Mouse (Mus musculus) forebrain, postnatal 0 days (tissue): ENCODE data around the gene Zfp617. TPM values are rescaled to one million over a fixed set of nuclear protein-coding genes. Genes with fewer than 3 reads are reported as not detected.
"Not testable (repeated sequence)": the region's sequence is repeated elsewhere in the genome, so short reads cannot be mapped to it uniquely, and the experiment has no call there.

Source experiments
- ATAC-seq: fragments of 200-750 bp; cut with Nextera tagmentation; 2 replicates; pipeline ENCODE4 v1.8.0; 2017; ENCODE audit warnings: mild to moderate bottlenecking, moderate library complexity
- DNase-seq: peaks from one replicate; pipeline ENCODE4 v3.0.0-alpha.2; 2015
- H3K27ac ChIP-seq: fragments of 300-500 bp; sonication (generic); 2 replicates; pipeline ENCODE4 v1.5.1; 2014; ENCODE audit warnings: low read depth, mild to moderate bottlenecking, antibody characterized with exemption, low read length, moderate library complexity, mixed read lengths
- H3K27me3 ChIP-seq: fragments of 300-500 bp; sonication (generic); 2 replicates; pipeline ENCODE4 v1.6.1; 2014; ENCODE audit warnings: mild to moderate bottlenecking, low read length, mixed read lengths; ENCODE audit not compliant: insufficient read depth
- H3K36me3 ChIP-seq: fragments of 300-500 bp; sonication (generic); 2 replicates; pipeline ENCODE4 v1.6.1; 2014; ENCODE audit warnings: mild to moderate bottlenecking, moderate library complexity; ENCODE audit not compliant: insufficient read depth
- H3K4me1 ChIP-seq: fragments of 300-500 bp; sonication (generic); 2 replicates; pipeline ENCODE4 v1.6.1; 2014; ENCODE audit warnings: antibody characterized with exemption; ENCODE audit not compliant: insufficient read depth
- H3K4me2 ChIP-seq: fragments of 300-500 bp; sonication (generic); 2 replicates; pipeline ENCODE4 v1.6.1; 2014; ENCODE audit warnings: low read depth, mild to moderate bottlenecking, moderate library complexity
- H3K4me3 ChIP-seq: fragments of 300-500 bp; sonication (generic); 2 replicates; pipeline ENCODE4 v1.5.1; 2014; ENCODE audit warnings: low read depth, low read length, mixed read lengths
- H3K9ac ChIP-seq: fragments of 300-500 bp; sonication (generic); 2 replicates; pipeline ENCODE4 v1.6.1; 2014; ENCODE audit warnings: mild to moderate bottlenecking
- H3K9me3 ChIP-seq: fragments of 300-500 bp; sonication (generic); 2 replicates; pipeline ENCODE4 v1.6.1; 2016; ENCODE audit warnings: low read length
- CTCF ChIP-seq: sonication (generic); IDR thresholded peaks from 2 replicates; pipeline ENCODE4 v1.5.1; 2016; ENCODE audit warnings: antibody characterized with exemption, control low read depth, low read depth
- WGBS: fragments of 180-500 bp; shearing (Covaris S2); extraction: QIAGEN DNeasy Blood & Tissue Kit; methylation state at CpG from one replicate; pipeline ENCODE4 v1.1.7; 2014; 5-methylcytosine and 5-hydroxymethylcytosine counted together
- polyA plus RNA-seq: library from polyadenylated mRNA; unstranded; fragments of >200 nt; fragmentation: Nextera tagmentation; extraction: Ambion mirVana; gene quantifications from 2 replicates; pipeline ENCODE4 v1.2.1, GENCODE M21; 2015
- total RNA-seq: library from RNA; depleted of rRNA; stranded (reverse); fragments of >200 nt; gene quantifications from 2 replicates; pipeline ENCODE4 v1.2.3, GENCODE M21; 2014

The Zfp617 gene
- total and polyA plus RNA-seq, 2 experiments from 2014 or later, result 19.5 to 34.4 TPM

DNA sequence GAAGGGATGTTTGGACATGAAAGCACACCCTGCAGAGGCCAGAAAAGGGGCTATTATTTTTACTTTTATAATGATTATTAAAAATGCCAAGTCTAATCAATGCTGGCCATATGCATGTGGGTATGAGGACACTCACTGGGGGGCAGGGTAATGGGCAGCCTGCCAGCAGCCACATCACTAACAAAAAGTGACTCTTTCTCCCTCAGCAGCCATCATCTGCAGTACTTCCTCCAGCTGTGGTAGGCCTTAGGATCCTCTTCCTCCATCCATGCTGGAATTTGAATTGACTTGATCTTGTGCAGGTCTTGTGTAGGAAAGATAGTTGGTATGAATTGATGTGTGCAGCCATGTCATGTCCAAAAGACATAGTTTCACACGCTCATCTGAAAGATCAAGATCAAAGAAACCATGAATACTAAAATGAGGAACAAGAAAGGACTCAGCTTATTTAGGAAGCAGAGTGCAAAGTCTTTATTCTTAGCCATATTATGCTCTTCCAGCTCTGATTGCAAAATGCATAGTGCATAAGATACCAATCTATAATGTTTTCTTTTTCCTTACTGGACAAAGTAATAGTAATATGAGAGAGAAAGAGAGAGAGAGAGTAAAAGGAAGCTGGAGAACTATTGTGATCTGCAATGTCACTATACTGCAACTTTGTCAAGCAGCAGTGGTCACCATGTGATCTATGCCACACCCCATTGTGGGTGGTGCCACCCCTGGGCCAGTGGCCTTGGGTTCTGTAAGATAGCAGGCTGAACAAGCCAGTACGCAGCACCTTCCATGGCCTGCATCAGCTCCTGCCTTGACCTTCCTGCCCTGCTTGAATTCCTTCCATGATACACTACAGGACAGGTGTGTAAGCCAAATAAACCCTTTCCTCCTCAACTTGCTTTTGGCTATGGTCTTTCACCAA is 32.1 kb downstream of the Zfp617 start:
- Histone ChIP-seq H3K27me3 (no peaks in the 10 kb centered on the region; the same call in 1 of the 2 replicates), H3K27ac (no peak overlapping the region), H3K4me3 (no peak overlapping the region), H3K4me1 (no peaks in the 10 kb centered on the region), H3K9ac (no peak overlapping the region), H3K36me3 (no peaks in the 10 kb centered on the region), H3K9me3 (no peaks in the 10 kb centered on the region), H3K4me2 (no peak overlapping the region)
- WGBS, result 76% methylated on average over 2 of the region's 2 CpGs
- no peak for ATAC-seq
- no peak for TF ChIP-seq CTCF
- no peak for DNase-seq

- Histone ChIP-seq H3K4me3 (no peak overlapping the region), H3K27me3 (no peaks in the 10 kb centered on the region; the same call in 1 of the 2 replicates), H3K36me3 (no peaks in the 10 kb centered on the region), H3K9me3 (no peaks in the 10 kb centered on the region), H3K27ac (no peak overlapping the region), H3K4me2 (no peak overlapping the region), H3K4me1 (no peaks in the 10 kb centered on the region), H3K9ac (no peak overlapping the region)
- 76% methylated on average over 1 of the region's 1 CpGs for WGBS
- DNase-seq (no peak), ATAC-seq (no peak)
- TF ChIP-seq CTCF, result no peak
Observed at GRCm38 (mm10) chr8:71941776-71942175, 33.3 kb downstream of the Zfp617 start.

DNA sequence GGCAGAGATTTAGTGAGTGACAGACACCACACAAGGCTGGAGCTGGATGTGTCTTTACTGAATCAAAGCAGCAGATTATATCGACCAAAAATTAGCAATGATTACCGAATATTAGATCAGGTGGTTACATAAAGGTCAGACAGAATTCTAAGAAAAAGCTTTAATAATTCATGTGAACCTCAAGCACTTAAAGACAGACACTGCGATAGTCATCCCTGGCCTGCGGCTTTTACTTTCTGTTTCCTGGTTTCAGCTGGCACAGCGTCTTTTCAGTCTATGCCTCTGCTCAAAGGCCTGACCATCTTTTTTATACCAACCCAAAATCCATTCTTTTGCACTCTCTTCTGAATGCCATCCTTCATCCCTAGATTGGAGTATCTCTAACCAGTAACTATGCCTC is 40.2 kb downstream of the Zfp617 start:
- ATAC-seq, result no peak
- no peak overlapping the region for H3K4me2 ChIP-seq
- H3K9me3 ChIP-seq, result no peaks in the 10 kb centered on the region
- H3K27me3 ChIP-seq, result no peaks in the 10 kb centered on the region
- H3K4me1 ChIP-seq, result peaks cover 5% of the 10 kb centered on the region
- H3K27ac ChIP-seq, result no peak overlapping the region
- TF ChIP-seq CTCF, result no peak
- no peak overlapping the region for H3K9ac ChIP-seq
- no peaks in the 10 kb centered on the region for H3K36me3 ChIP-seq
- no peak overlapping the region for H3K4me3 ChIP-seq
- 92% methylated on average over 5 of the region's 5 CpGs for WGBS
- DNase-seq, result no peak

DNA sequence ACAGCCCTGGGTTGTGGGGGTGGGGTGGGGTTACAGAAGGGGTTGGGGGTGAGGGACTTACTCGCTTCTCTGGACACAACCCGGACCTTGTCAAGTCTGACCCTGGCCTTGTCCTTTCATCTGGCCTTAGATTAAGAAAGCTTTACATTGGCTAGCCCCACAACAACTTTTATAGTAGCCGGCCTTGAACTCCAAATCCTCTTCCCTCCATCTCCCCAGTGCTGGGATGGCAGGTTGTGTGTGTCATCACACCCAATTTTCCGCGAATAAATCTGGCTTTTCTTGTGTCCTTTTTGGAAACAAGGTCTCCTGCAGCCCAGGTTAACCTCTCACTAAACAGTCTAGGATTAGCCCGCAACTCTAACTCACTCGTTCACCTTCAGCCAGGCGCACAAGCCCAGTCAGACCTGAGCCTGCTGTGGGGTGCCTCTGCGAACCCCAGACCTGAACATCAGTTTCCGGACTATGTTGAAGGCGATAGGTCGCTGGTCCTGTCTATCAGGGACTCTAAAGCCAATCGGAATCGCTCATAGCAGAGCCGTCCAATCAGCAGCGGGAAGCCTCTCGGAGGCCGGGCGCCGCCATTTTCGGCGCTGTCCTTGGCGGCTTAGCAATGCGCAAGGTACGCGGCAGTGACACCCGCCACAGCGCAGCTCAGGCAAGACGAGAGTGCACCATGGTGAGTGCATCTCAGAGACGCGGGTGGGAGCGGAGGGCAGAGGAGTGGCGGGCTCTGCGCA is 42.2 kb downstream of the Zfp617 start, which contains the start of gene Zfp961:
Zfp961 (plus strand) TSS at position 557 of the 740 bp plus-strand sequence.
- 4% methylated on average over 34 of the region's 34 CpGs for WGBS
- Histone ChIP-seq H3K4me1 (peaks cover 5% of the 10 kb centered on the region), H3K4me2 (peak within 1 kb of the TSS; percentile 60), H3K27me3 (no peaks in the 10 kb centered on the region), H3K9ac (peak within 1 kb of the TSS; percentile 70), H3K9me3 (peaks cover 4% of the 10 kb centered on the region; the same call in 1 of the 2 replicates), H3K4me3 (peak within 1 kb of the TSS; percentile 69), H3K27ac (peak within 1 kb of the TSS; percentile 83), H3K36me3 (no peaks in the 10 kb centered on the region)
- no peak for TF ChIP-seq CTCF
- DNase-seq (peak; percentile 99), ATAC-seq (peak; percentile 100)

GRCm38 (mm10) chr8:71951436-71952161 is 43.2 kb downstream of the Zfp617 start:
- TF ChIP-seq CTCF, result no peak
- DNase-seq (peak; percentile 13), ATAC-seq (no peak)
- Histone ChIP-seq H3K36me3 (no peaks in the 10 kb centered on the region), H3K9ac (peak overlapping the region; percentile 70; the same call in 1 of the 2 replicates), H3K27ac (no peak overlapping the region), H3K27me3 (no peaks in the 10 kb centered on the region), H3K4me2 (peak overlapping the region; percentile 60), H3K4me1 (peaks cover 5% of the 10 kb centered on the region), H3K9me3 (peaks cover 4% of the 10 kb centered on the region; the same call in 1 of the 2 replicates), H3K4me3 (peak overlapping the region; percentile 69)
- 31% methylated on average over 13 of the region's 14 CpGs for WGBS

- Histone ChIP-seq H3K4me1 (peaks cover 5% of the 10 kb centered on the region), H3K27me3 (no peaks in the 10 kb centered on the region), H3K4me2 (no peak overlapping the region), H3K27ac (no peak overlapping the region), H3K4me3 (no peak overlapping the region), H3K9ac (no peak overlapping the region), H3K9me3 (peaks cover 4% of the 10 kb centered on the region; the same call in 1 of the 2 replicates), H3K36me3 (no peaks in the 10 kb centered on the region)
- ATAC-seq (no peak), DNase-seq (no peak)
- whole genome bisulfite sequencing, result 97% methylated on average over 1 of the region's 1 CpGs
- no peak for TF ChIP-seq CTCF
Observed at GRCm38 (mm10) chr8:71952489-71952888, 44.1 kb downstream of the Zfp617 start.

DNA sequence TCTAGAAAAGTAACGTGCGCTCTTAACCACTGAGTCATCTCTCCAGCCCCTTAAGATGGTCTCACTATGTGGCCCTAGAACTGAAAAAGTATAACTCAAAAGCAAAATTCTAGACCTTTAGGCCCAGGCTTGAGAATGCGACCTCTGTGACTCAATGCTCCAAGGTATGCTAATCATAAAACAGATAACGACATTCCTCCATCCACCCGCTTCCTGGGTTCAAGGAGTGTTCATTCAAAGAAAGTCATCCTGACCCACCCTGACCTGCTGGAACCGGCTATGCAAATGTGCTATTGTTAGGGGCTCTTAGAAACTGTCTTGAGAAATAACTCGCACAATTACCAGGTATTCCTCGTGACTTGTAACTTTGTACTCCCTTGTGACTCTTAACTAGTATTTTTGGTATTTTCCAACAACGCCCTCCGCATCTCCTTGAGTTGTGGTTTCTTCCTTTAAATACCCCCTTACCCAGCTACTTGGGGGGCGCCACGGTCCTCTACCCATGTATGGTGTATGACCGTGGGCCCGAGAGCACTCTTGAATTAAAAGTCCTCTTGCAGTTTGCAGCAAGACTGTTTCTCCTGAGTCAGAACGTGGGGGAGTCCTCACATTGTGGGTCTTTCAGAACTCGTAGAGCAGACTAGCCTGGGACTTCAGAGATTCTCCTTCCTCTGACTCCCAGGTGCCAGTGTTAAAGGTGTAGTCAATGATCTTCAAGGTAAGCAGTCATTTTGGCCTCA is 44.7 kb downstream of the Zfp617 start:
- not testable (repeated sequence) for H3K9me3 ChIP-seq, DNase-seq, H3K27ac ChIP-seq, H3K4me1 ChIP-seq, ATAC-seq, H3K4me3 ChIP-seq, H3K36me3 ChIP-seq, H3K4me2 ChIP-seq, H3K9ac ChIP-seq, H3K27me3 ChIP-seq
- WGBS, result 98% methylated on average over 16 of the region's 16 CpGs
